Mouse (Mus musculus): ENCODE data around the gene Megf6. TPM values are rescaled to one million over a fixed set of nuclear protein-coding genes. Genes with fewer than 3 reads are reported as not detected.

Gene Megf6
- total and polyA plus RNA-seq, 2 experiments = 0.28 to 1.4 TPM

DNA sequence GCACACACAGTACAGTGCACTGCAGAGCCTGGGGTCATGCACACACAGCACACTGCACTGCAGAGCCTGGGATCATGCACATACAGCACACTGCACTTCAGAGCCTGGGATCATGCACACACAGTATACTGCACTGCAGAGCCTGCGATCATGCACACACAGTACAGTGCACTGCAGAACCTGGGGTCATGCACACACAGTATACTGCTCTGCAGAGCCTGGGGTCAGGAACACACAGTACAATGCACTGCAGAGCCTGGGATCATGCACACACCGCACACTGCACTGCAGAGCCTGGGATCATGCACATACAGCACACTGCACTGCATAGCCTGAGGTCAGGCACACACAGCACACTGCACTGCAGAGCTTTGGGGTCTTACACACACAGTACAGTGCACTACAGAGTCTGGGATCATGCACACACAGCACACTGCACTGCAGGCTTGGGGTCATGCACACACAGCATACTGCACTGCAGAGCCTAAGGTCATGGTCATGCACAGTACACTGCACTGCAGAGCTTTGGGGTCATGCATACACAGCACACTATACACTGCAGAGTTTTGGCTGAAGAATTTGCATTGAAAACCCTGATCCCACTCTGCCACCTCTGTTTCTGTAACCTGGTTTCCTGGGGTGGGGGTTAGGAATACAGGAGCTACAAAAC is 141.7 kb downstream of the Megf6 start:
- H3K27ac ChIP-seq (replicated peaks; ENCODE audit: insufficient read depth, low read depth, low read length) = no peak overlapping the region
- WGBS = 85% methylated on average over 2 of the region's 2 CpGs
- TF ChIP-seq POLR2A (IDR thresholded peaks at IDR 0.05; ENCODE audit: extremely low read depth, insufficient read depth, low read length) = no peak
- no peak for TF ChIP-seq CTCF (IDR thresholded peaks at IDR 0.05; ENCODE audit: low read depth, low read length)
- no peak for DNase-seq (ENCODE audit: extremely low read depth, low read depth, low spot score)
- H3K79me2 ChIP-seq (ENCODE audit: control insufficient read depth, insufficient read depth, low read length) = no peaks in the 10 kb centered on the region
- no peaks in the 10 kb centered on the region for H3K36me3 ChIP-seq (ENCODE audit: control insufficient read depth, insufficient read depth, low read length)
- no peak overlapping the region for H3K4me3 ChIP-seq (ENCODE audit: insufficient read depth, low read depth, low read length)
- no peaks in the 10 kb centered on the region for H3K4me1 ChIP-seq (ENCODE audit: control insufficient read depth, insufficient read depth, low read length)
- no peaks in the 10 kb centered on the region for H3K27me3 ChIP-seq (ENCODE audit: control insufficient read depth, insufficient read depth, low read length)
- no peak overlapping the region for H3K9ac ChIP-seq (ENCODE audit: low read depth, low read length)

DNA sequence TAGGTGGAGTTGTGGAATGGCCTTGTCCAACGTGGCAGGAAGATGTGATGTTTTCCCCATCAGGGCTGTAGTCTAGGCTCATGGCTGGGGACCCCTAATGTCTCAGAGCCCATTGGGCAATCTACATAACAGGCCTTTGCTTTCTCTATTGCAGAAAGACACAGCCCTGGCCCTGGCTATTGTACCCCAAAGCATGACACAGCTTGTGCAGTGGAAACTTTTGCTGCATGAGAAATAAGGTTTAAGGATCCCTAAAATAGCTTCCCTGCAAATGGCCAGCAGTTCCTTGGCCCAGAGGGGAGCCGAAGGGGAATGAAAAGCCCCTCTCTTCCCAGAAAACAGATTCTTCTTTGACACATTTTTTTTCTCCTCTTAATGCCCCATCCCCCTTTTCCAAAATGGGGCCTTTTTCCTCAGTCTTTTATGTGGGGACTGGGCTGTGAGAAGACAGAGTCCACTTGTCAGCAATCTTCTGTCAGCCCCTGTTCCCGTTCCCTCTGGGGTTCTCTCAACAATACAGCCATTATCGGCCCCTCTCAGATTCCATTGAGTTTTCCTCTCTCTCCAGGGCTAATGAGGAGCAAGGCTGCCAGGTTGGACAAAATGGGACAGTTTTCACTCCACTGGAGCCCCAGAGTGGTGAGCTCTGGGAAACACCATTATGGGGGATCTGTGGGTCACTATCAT is 142.5 kb downstream of the Megf6 start:
- H3K79me2 ChIP-seq (ENCODE audit: control insufficient read depth, insufficient read depth, low read length) = no peaks in the 10 kb centered on the region
- WGBS = 66% methylated on average over 4 of the region's 4 CpGs
- DNase-seq (ENCODE audit: extremely low read depth, low read depth, low spot score) = no peak
- H3K27me3 ChIP-seq (ENCODE audit: control insufficient read depth, insufficient read depth, low read length) = no peaks in the 10 kb centered on the region
- no peaks in the 10 kb centered on the region for H3K4me1 ChIP-seq (ENCODE audit: control insufficient read depth, insufficient read depth, low read length)
- TF ChIP-seq CTCF (IDR thresholded peaks at IDR 0.05; ENCODE audit: low read depth, low read length) (no peak), POLR2A (IDR thresholded peaks at IDR 0.05; ENCODE audit: extremely low read depth, insufficient read depth, low read length) (no peak)
- no peaks in the 10 kb centered on the region for H3K36me3 ChIP-seq (ENCODE audit: control insufficient read depth, insufficient read depth, low read length)
- H3K4me3 ChIP-seq (ENCODE audit: insufficient read depth, low read depth, low read length) = no peak overlapping the region
- no peak overlapping the region for H3K9ac ChIP-seq (ENCODE audit: low read depth, low read length)
- H3K27ac ChIP-seq (replicated peaks; ENCODE audit: insufficient read depth, low read depth, low read length) = no peak overlapping the region

DNA sequence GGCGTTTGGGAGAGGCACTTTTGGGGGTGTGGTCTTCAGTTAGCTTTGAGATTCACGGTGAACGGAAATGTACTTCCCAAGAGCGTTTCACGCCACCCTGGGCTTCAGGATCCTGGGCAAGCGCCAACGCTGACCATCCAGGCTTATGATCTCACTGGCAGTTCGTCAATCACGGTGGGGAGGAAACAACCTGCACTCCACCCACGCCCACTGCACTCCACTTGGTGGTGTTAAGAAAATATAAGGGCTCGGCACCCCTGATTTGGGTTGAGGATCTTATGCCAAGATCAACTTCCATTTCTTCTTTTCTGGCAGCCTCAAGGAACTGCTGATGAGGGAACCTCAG is 143.1 kb downstream of the Megf6 start:
- Histone ChIP-seq H3K4me3 (ENCODE audit: insufficient read depth, low read depth, low read length) (no peak overlapping the region), H3K27ac (replicated peaks; ENCODE audit: insufficient read depth, low read depth, low read length) (no peak overlapping the region), H3K9ac (ENCODE audit: low read depth, low read length) (no peak overlapping the region), H3K4me1 (ENCODE audit: control insufficient read depth, insufficient read depth, low read length) (no peaks in the 10 kb centered on the region), H3K79me2 (ENCODE audit: control insufficient read depth, insufficient read depth, low read length) (no peaks in the 10 kb centered on the region), H3K36me3 (ENCODE audit: control insufficient read depth, insufficient read depth, low read length) (no peaks in the 10 kb centered on the region), H3K27me3 (ENCODE audit: control insufficient read depth, insufficient read depth, low read length) (no peaks in the 10 kb centered on the region)
- no peak for DNase-seq (ENCODE audit: extremely low read depth, low read depth, low spot score)
- TF ChIP-seq CTCF (IDR thresholded peaks at IDR 0.05; ENCODE audit: low read depth, low read length) (no peak), POLR2A (IDR thresholded peaks at IDR 0.05; ENCODE audit: extremely low read depth, insufficient read depth, low read length) (no peak)
- WGBS = 85% methylated on average over 11 of the region's 11 CpGs

Other genes with a start within 250 kb of the Megf6 start
- 45.0 and 53.2 TPM in 2 replicates for gene A430005L14Rik, start 213.5 kb upstream of the Megf6 start, total RNA-seq (2014; rRNA removed)
- gene A430005L14Rik, start 213.5 kb upstream of the Megf6 start, polyA plus RNA-seq (2012; rRNA removed) = 46.9 and 56.5 TPM in 2 replicates
- 1.8 and 3.0 TPM in 2 replicates for gene Dffb, start 195.6 kb upstream of the Megf6 start, total RNA-seq (2014; rRNA removed)
- gene Dffb, start 195.6 kb upstream of the Megf6 start, polyA plus RNA-seq (2012; rRNA removed) = 5.9 and 6.3 TPM in 2 replicates
- 3.0 and 5.8 TPM in 2 replicates for gene Cep104, start 195.5 kb upstream of the Megf6 start, total RNA-seq (2014; rRNA removed)
- 2.8 and 3.9 TPM in 2 replicates for gene Cep104, start 195.5 kb upstream of the Megf6 start, polyA plus RNA-seq (2012; rRNA removed)
- 6.5 and 8.3 TPM in 2 replicates for gene Lrrc47, start 159.0 kb upstream of the Megf6 start, total RNA-seq (2014; rRNA removed)
- gene Lrrc47, start 159.0 kb upstream of the Megf6 start, polyA plus RNA-seq (2012; rRNA removed) = 24.0 and 27.2 TPM in 2 replicates
- gene Smim1, start 144.5 kb upstream of the Megf6 start, total RNA-seq (2014; rRNA removed) = 6.7 and 8.1 TPM in 2 replicates
- 12.6 and 16.9 TPM in 2 replicates for gene Smim1, start 144.5 kb upstream of the Megf6 start, polyA plus RNA-seq (2012; rRNA removed)
- gene Ccdc27, start 128.1 kb upstream of the Megf6 start, total RNA-seq (2014; rRNA removed) = not detected in 2 replicates
- gene Ccdc27, start 128.1 kb upstream of the Megf6 start, polyA plus RNA-seq (2012; rRNA removed) = not detected in 2 replicates
- gene Trp73, start 30.5 kb upstream of the Megf6 start, total RNA-seq (2014; rRNA removed) = under 0.01 TPM in 1 of 2 replicates, not detected in the other
- gene Trp73, start 30.5 kb upstream of the Megf6 start, polyA plus RNA-seq (2012; rRNA removed) = not detected in 2 replicates
- 9.3 and 10.3 TPM in 2 replicates for gene Wrap73, start 28.4 kb upstream of the Megf6 start, total RNA-seq (2014; rRNA removed)
- 22.4 and 25.3 TPM in 2 replicates for gene Wrap73, start 28.4 kb upstream of the Megf6 start, polyA plus RNA-seq (2012; rRNA removed)
- gene Tprgl, start 10.1 kb upstream of the Megf6 start, total RNA-seq (2014; rRNA removed) = 50.9 and 56.2 TPM in 2 replicates
- gene Tprgl, start 10.1 kb upstream of the Megf6 start, polyA plus RNA-seq (2012; rRNA removed) = 78.7 and 79.8 TPM in 2 replicates
- gene Arhgef16, start 130.9 kb downstream of the Megf6 start, total RNA-seq (2014; rRNA removed) = 2.4 and 3.5 TPM in 2 replicates
- 2.7 and 3.7 TPM in 2 replicates for gene Arhgef16, start 130.9 kb downstream of the Megf6 start, polyA plus RNA-seq (2012; rRNA removed)
- gene B230104I21Rik, start 165.4 kb downstream of the Megf6 start, total RNA-seq (2014; rRNA removed) = not detected in 2 replicates
- not detected in 2 replicates for gene B230104I21Rik, start 165.4 kb downstream of the Megf6 start, polyA plus RNA-seq (2012; rRNA removed)

All from liver, adult 2 months (tissue).